Mouse (Mus musculus) kidney, adult 2 months (tissue): ENCODE measurements around the gene Gm9125.
"Not testable (repeated sequence)": the region's sequence is repeated elsewhere in the genome, so short reads cannot be mapped to it uniquely, and the experiment has no call there.

ENCODE experiments used
- CTCF ChIP-seq: fragments of 200-500 bp; conservative IDR thresholded peaks from 2 replicates; pipeline ENCODE4 v1.5.1; 2011; ENCODE audit warnings: low read depth, mild to moderate bottlenecking, control low read depth, low read length, moderate library complexity, mixed read lengths; ENCODE audit not compliant: insufficient read depth, insufficient read length
- POLR2A ChIP-seq: fragments of 200-500 bp; IDR thresholded peaks from one replicate; pipeline ENCODE4 v1.6.1; 2011; ENCODE audit warnings: low read depth, low read length, control low read depth

GRCm38 (mm10) chr3:94072544-94072943 lies 17.9 kb upstream of the Gm9125 start, which contains the start of gene Gm10697:
- not testable (repeated sequence) for TF ChIP-seq CTCF, POLR2A
